Mouse (Mus musculus) mature B cell (primary cell): ENCODE results near the gene Adgrg3.

ENCODE experiments used
- in situ Hi-C: fragments of 300-500 bp; cut with MboI; formaldehyde crosslinking; loops from 2 replicates; pipeline ENCODE4 v1.14.3; 2019

Adgrg3 gene

DNA sequence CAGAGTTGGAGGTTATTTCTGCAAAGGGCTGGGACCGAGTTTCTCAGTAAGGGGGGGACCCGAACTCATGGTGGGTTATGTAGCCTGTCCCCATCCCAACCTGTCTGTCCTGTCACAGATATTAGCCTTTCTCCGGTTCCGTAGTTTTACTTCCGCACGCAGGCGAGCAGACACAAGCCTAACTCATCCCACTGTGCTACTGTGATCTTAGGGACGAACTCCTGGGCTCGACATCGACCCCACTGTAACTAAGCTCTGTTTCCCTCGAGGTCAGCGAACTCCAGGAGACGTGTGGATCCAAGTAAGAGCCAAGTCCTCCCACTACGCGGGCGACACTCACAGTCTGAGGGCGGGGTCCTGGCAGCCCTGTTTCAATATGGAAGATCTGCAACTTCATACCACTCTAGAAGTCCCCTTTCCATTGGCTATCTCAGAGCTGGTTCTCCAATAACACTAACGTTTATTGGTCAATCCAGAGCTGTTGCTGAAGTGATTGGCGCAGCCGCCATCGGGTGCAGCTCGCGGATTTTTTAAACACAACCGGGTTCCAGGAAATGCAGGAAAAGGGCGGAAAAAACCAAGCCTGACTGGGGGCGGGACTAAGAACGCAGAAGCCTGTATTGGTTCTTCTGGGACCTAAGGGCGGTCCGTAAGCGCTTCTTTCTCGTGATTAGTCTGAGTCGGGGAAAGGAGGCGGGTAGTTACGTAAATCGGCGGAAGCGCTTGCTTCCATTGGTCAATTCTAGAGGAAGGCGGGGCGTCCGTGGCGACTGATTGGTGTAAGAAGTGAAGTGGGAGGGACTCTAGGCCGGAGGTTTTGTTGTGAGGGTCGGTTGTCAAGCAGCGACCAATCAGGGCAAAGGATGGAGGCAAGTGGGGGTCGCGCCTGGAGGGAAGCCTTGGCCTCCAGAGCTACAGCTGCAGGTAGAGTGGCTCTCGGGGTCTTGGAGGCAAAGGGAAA, 63.2 kb downstream of the Adgrg3 start, which contains the start of gene Katnb1:
Katnb1 (plus strand) TSS at position 806 of the 961 bp plus-strand sequence.
- in situ Hi-C loops: loop anchor here (10.0 kb wide), 1 partner anchor 254 kb away; the partner anchor contains the start of genes Usb1 and Zfp319

DNA sequence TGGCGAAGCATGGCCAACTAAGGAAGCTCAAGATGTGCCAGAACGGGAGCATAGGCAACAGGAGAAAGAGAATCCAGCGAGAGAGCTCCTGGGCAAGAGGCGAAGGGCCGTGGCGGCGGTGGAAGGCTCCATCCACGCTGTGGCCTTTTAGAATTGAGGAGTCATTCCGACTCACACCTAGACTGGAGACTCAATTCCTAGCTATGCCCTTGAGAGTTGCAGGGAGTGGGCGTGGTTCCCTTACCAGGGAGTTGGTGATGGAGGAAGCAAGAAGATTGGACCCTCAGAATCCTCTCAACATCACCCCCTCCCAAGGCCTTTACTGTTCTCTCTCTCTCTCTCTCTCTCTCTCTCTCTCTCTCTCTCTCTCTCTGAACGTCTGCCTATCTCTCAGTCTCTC, 64.2 kb downstream of the Adgrg3 start:
- in situ Hi-C loops: loop anchor here (10.0 kb wide), 1 partner anchor 253 kb away; the partner anchor contains the start of genes Usb1 and Zfp319

DNA sequence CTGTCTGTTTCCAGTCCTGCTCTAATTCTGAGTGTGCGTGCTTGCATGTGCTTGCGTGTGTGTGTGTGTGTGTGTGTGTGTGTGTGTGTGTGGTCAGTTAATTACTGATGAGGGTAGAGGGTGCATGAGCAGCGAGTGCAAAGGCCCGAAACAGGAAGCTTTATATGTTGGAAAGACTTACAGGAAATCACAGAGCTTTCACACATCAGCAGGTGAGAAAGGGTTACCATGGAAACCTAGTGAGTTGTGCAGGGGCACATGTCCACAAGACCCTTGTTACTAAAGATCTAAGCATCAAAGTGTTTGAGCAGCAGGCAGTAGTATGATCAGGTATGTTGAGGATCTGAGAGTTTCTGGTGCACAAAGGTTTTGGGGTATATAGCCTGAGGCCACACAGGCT, 66.8 kb downstream of the Adgrg3 start:
- in situ Hi-C loops: loop anchor here (10.0 kb wide), 1 partner anchor 251 kb away; the partner anchor contains the start of genes Usb1 and Zfp319

DNA sequence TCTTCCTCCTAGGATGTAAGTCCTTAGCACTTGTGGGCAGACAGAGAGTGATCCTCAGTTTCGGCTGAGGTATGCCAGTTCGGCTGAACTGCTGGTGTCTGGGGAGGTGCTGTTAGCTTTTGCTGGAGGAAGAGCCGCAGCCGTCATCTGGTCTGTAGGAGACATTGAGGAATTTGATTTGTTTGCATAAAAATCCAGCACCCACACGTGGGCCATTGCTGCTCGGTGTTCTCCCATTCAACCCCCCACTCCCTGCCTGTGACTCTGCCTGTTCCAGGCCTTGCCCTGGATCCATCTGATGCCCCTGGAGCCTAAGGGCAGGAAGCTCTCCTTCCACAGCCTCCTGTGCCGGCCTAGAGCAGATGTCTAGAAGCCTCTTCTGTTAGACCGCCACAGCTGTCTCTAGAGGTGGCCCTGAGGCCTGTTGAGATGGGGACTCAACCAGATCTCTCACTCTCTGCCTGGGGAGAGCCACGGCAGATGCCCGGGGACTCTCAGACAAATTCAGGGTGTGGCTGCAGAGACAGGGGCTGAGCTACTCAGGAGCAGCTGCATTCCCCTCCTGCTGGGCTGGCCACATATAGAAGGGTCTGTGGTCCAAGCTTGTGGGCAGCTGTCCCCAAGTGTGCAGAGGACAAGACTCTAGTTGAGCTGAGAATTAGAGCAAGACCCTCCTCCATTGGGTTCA, 67.4 kb downstream of the Adgrg3 start:
- in situ Hi-C loops: loop anchor here (10.0 kb wide), 1 partner anchor 250 kb away; the partner anchor contains the start of genes Usb1 and Zfp319

DNA sequence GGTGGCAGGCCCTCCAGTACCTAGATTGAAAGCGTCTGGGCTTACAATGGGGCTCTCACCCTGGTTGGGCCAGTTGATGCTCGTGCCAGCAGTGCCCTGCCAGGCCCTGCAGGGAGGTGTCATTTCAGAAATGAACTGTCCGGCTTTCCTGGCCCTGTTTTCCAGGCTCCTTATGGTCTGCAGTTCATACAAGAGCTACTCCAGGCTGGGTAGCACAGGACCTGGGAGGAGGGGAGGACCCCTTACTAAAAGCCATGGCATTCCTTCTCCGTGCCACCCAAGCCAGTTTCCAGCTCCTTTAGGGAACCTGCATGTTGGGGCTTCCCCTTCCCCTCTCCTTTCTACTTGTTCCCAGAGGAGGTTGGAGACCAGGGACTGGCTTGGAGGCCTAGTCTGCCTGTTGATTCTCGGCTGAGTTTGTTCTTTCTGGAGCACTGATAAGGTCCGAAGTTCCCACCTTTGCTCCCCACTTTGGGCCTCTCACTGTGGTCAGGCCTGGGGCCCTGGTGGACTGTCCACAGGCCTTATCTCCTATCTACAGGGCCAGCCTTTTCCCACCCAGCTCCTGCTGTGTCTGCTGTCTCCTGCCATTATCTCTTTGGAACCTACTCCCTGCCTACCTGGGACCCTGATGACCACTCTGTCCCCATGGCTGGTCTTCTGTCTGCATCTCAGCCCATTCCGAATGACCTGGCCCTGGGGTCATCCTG, 68.1 kb downstream of the Adgrg3 start:
- in situ Hi-C loops: loop anchor here (10.0 kb wide), 1 partner anchor 249 kb away; the partner anchor contains the start of genes Usb1 and Zfp319

DNA sequence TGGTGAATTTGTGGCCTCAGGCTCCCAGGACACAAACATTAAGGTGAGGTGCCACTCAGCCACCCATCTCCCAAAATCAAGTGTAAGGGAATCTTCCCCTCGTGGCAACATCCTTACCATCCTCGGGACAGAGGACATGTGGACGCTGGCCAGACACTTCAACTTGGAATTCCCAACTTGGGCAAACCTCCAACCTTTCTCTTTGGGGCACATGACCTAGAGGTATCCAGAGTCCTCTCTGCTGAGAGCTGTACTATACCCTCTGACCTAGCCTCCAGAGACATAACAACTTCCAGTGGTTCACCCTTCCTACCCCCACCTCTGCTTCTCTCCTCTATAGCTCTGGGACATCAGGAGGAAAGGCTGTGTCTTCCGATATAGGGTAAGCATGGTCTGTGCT, 76.1 kb downstream of the Adgrg3 start:
- in situ Hi-C loops: no loop called here
